Mouse (Mus musculus) kidney, postnatal 14 days (tissue): ENCODE measurements around the gene Gm11127.
"Not testable (repeated sequence)": the region's sequence is repeated elsewhere in the genome, so short reads cannot be mapped to it uniquely, and the experiment has no call there.

Source experiments
- DNase-seq: peaks from one replicate; pipeline ENCODE4 v3.0.0; 2022; ENCODE audit warnings: mixed read lengths

Gene Gm11127

GRCm38 (mm10) chr17:36058362-36058761 is at the start of gene Gm11127:
Gene Gm11127 (minus strand): TSS chr17:36058371.
- DNase-seq, result not testable (repeated sequence)

GRCm38 (mm10) chr17:36102091-36102490 is 43.9 kb upstream of the Gm11127 start:
- DNase-seq, result not testable (repeated sequence)

GRCm38 (mm10) chr17:36099603-36100002 is 41.4 kb upstream of the Gm11127 start:
- not testable (repeated sequence) for DNase-seq

- no peak for DNase-seq
These were observed 35.8 kb upstream of the Gm11127 start for GRCm38 (mm10) chr17:36093936-36094335.

- not testable (repeated sequence) for DNase-seq
These were observed 34.3 kb upstream of the Gm11127 start for GRCm38 (mm10) chr17:36092520-36092919.

- DNase-seq, result not testable (repeated sequence)
These were observed 33.8 kb upstream of the Gm11127 start for GRCm38 (mm10) chr17:36091933-36092332.

GRCm38 (mm10) chr17:36085976-36086375 is 27.8 kb upstream of the Gm11127 start:
- DNase-seq, result not testable (repeated sequence)

- DNase-seq, result no peak
These were observed 25.8 kb upstream of the Gm11127 start for GRCm38 (mm10) chr17:36083870-36084451.

GRCm38 (mm10) chr17:36083266-36083869 is 25.2 kb upstream of the Gm11127 start:
- peak; percentile 50 for DNase-seq

GRCm38 (mm10) chr17:36082519-36083232 is 24.5 kb upstream of the Gm11127 start:
- not testable (repeated sequence) for DNase-seq

- not testable (repeated sequence) for DNase-seq
These were observed 23.7 kb upstream of the Gm11127 start for GRCm38 (mm10) chr17:36081901-36082300.

GRCm38 (mm10) chr17:36060829-36061228 is 2.7 kb upstream of the Gm11127 start:
- DNase-seq, result peak; percentile 88

- DNase-seq, result not testable (repeated sequence)
These were observed 244 bp downstream of the Gm11127 start for GRCm38 (mm10) chr17:36057927-36058326.

GRCm38 (mm10) chr17:36043286-36043685 is 14.9 kb downstream of the Gm11127 start:
- DNase-seq, result no peak

GRCm38 (mm10) chr17:36042610-36043169 is 15.5 kb downstream of the Gm11127 start, which contains the start of the genes H2-T22 and Gm6034:
Gene H2-T22 (minus strand): TSS chr17:36042747.
Gene Gm6034 (plus strand): TSS chr17:36042961.
- peak; percentile 90 for DNase-seq

GRCm38 (mm10) chr17:36042055-36042454 is 16.1 kb downstream of the Gm11127 start:
- DNase-seq, result not testable (repeated sequence)

- not testable (repeated sequence) for DNase-seq
These were observed 17.6 kb downstream of the Gm11127 start for GRCm38 (mm10) chr17:36040604-36041003.

GRCm38 (mm10) chr17:36036126-36036525 is 22.0 kb downstream of the Gm11127 start:
- DNase-seq, result not testable (repeated sequence)

GRCm38 (mm10) chr17:36035010-36035638 is 23.0 kb downstream of the Gm11127 start:
- DNase-seq, result peak; percentile 77

GRCm38 (mm10) chr17:36034524-36034923 is 23.6 kb downstream of the Gm11127 start:
- DNase-seq, result not testable (repeated sequence)

GRCm38 (mm10) chr17:36032351-36032875 is 25.8 kb downstream of the Gm11127 start, which contains the start of gene H2-T23:
Gene H2-T23 (minus strand): TSS chr17:36032855.
- DNase-seq, result peak; percentile 83

- peak; percentile 66 for DNase-seq
These were observed 26.4 kb downstream of the Gm11127 start for GRCm38 (mm10) chr17:36031583-36032331.
